Mouse (Mus musculus): ENCODE measurements around the gene Efcab2. TPM values are rescaled to one million over a fixed set of nuclear protein-coding genes. Genes with fewer than 3 reads are reported as not detected.
"Not testable (repeated sequence)": the region's sequence is repeated elsewhere in the genome, so short reads cannot be mapped to it uniquely, and the experiment has no call there.

Gene Efcab2
- polyA plus RNA-seq, 1 experiment from 2014 or later, result 8.6 TPM

GRCm38 (mm10) chr1:178406765-178407645 is 1.1 kb downstream of the Efcab2 start:
- WGBS, result 63% methylated on average over 12 of the region's 12 CpGs
- no peaks in the 10 kb centered on the region for H3K36me3 ChIP-seq
- H3K9ac ChIP-seq, result peak overlapping the region; percentile 88
- no peaks in the 10 kb centered on the region for H3K27me3 ChIP-seq (replicated peaks)
- H3K27ac ChIP-seq, result peak overlapping the region; percentile 99
- H3K4me1 ChIP-seq (replicated peaks), result no peaks in the 10 kb centered on the region
- peak overlapping the region; percentile 67 for H3K4me3 ChIP-seq (replicated peaks)
- H3K4me2 ChIP-seq (replicated peaks), result peak overlapping the region; percentile 62
- H3K9me3 ChIP-seq, result no peaks in the 10 kb centered on the region
- peak; percentile 19 for ATAC-seq

GRCm38 (mm10) chr1:178407651-178408050 is 1.8 kb downstream of the Efcab2 start:
- H3K27ac ChIP-seq, result no peak overlapping the region
- no peak for ATAC-seq
- no peak overlapping the region for H3K9ac ChIP-seq
- H3K9me3 ChIP-seq, result no peaks in the 10 kb centered on the region
- WGBS, result 60% methylated on average over 2 of the region's 2 CpGs
- no peak overlapping the region for H3K4me2 ChIP-seq (replicated peaks)
- H3K36me3 ChIP-seq, result no peaks in the 10 kb centered on the region
- H3K4me1 ChIP-seq (replicated peaks), result no peaks in the 10 kb centered on the region
- no peak overlapping the region for H3K4me3 ChIP-seq (replicated peaks)
- no peaks in the 10 kb centered on the region for H3K27me3 ChIP-seq (replicated peaks)

- Histone ChIP-seq H3K27me3 (replicated peaks) (no peaks in the 10 kb centered on the region), H3K36me3 (no peaks in the 10 kb centered on the region), H3K27ac (no peak overlapping the region), H3K4me1 (replicated peaks) (no peaks in the 10 kb centered on the region), H3K9ac (no peak overlapping the region), H3K4me3 (replicated peaks) (no peak overlapping the region), H3K4me2 (replicated peaks) (no peak overlapping the region), H3K9me3 (no peaks in the 10 kb centered on the region)
- ATAC-seq, result no peak
- WGBS, result 52% methylated on average over 4 of the region's 4 CpGs
Measured at GRCm38 (mm10) chr1:178408901-178409361, 3.0 kb downstream of the Efcab2 start.

GRCm38 (mm10) chr1:178413367-178413766 is 7.5 kb downstream of the Efcab2 start:
- not testable (repeated sequence) for H3K4me1 ChIP-seq (replicated peaks); H3K9me3 ChIP-seq; H3K36me3 ChIP-seq; H3K4me2 ChIP-seq (replicated peaks); H3K9ac ChIP-seq; H3K4me3 ChIP-seq (replicated peaks); H3K27me3 ChIP-seq (replicated peaks); ATAC-seq; H3K27ac ChIP-seq
- WGBS, result 64% methylated on average over 2 of the region's 2 CpGs

GRCm38 (mm10) chr1:178419608-178420007 is 13.7 kb downstream of the Efcab2 start:
- H3K4me3 ChIP-seq (replicated peaks), result no peak overlapping the region
- WGBS, result 92% methylated on average over 2 of the region's 2 CpGs
- no peak overlapping the region for H3K27ac ChIP-seq
- no peaks in the 10 kb centered on the region for H3K36me3 ChIP-seq
- H3K27me3 ChIP-seq (replicated peaks), result no peaks in the 10 kb centered on the region
- ATAC-seq, result no peak
- no peak overlapping the region for H3K4me2 ChIP-seq (replicated peaks)
- no peak overlapping the region for H3K9ac ChIP-seq
- H3K4me1 ChIP-seq (replicated peaks), result no peaks in the 10 kb centered on the region
- H3K9me3 ChIP-seq, result no peaks in the 10 kb centered on the region

- Histone ChIP-seq H3K4me1 (replicated peaks) (no peaks in the 10 kb centered on the region), H3K9me3 (no peaks in the 10 kb centered on the region), H3K9ac (no peak overlapping the region), H3K4me3 (replicated peaks) (no peak overlapping the region), H3K27ac (no peak overlapping the region), H3K36me3 (no peaks in the 10 kb centered on the region), H3K27me3 (replicated peaks) (no peaks in the 10 kb centered on the region), H3K4me2 (replicated peaks) (no peak overlapping the region)
- 97% methylated on average over 1 of the region's 1 CpGs for WGBS
- ATAC-seq, result no peak
Measured at GRCm38 (mm10) chr1:178423662-178424061, 17.8 kb downstream of the Efcab2 start.

- Histone ChIP-seq H3K4me2 (replicated peaks) (no peak overlapping the region), H3K27ac (no peak overlapping the region), H3K4me1 (replicated peaks) (no peaks in the 10 kb centered on the region), H3K36me3 (no peaks in the 10 kb centered on the region), H3K27me3 (replicated peaks) (no peaks in the 10 kb centered on the region), H3K9ac (no peak overlapping the region), H3K9me3 (no peaks in the 10 kb centered on the region), H3K4me3 (replicated peaks) (no peak overlapping the region)
- no peak for ATAC-seq
- WGBS, result 80% methylated on average over 4 of the region's 4 CpGs
Measured at GRCm38 (mm10) chr1:178431619-178432444, 25.9 kb downstream of the Efcab2 start.

- Histone ChIP-seq H3K27me3 (replicated peaks) (no peaks in the 10 kb centered on the region), H3K4me1 (replicated peaks) (no peaks in the 10 kb centered on the region), H3K36me3 (no peaks in the 10 kb centered on the region), H3K4me3 (replicated peaks) (no peak overlapping the region), H3K9ac (no peak overlapping the region), H3K4me2 (replicated peaks) (no peak overlapping the region), H3K9me3 (no peaks in the 10 kb centered on the region), H3K27ac (no peak overlapping the region)
- ATAC-seq, result no peak
- 54% methylated on average over 1 of the region's 1 CpGs for WGBS
Measured at GRCm38 (mm10) chr1:178433619-178434018, 27.7 kb downstream of the Efcab2 start.

GRCm38 (mm10) chr1:178444407-178444806 is 38.5 kb downstream of the Efcab2 start:
- Histone ChIP-seq H3K27me3 (replicated peaks) (no peaks in the 10 kb centered on the region), H3K9me3 (no peaks in the 10 kb centered on the region), H3K4me2 (replicated peaks) (no peak overlapping the region), H3K36me3 (no peaks in the 10 kb centered on the region), H3K4me3 (replicated peaks) (no peak overlapping the region), H3K27ac (no peak overlapping the region), H3K4me1 (replicated peaks) (no peaks in the 10 kb centered on the region), H3K9ac (no peak overlapping the region)
- ATAC-seq, result no peak
- WGBS, result 62% methylated on average over 3 of the region's 3 CpGs

- H3K9me3 ChIP-seq, result no peaks in the 10 kb centered on the region
- no peaks in the 10 kb centered on the region for H3K36me3 ChIP-seq
- no peak for ATAC-seq
- 93% methylated on average over 1 of the region's 1 CpGs for WGBS
- no peak overlapping the region for H3K27ac ChIP-seq
- H3K4me2 ChIP-seq (replicated peaks), result no peak overlapping the region
- no peak overlapping the region for H3K9ac ChIP-seq
- no peaks in the 10 kb centered on the region for H3K27me3 ChIP-seq (replicated peaks)
- no peaks in the 10 kb centered on the region for H3K4me1 ChIP-seq (replicated peaks)
- no peak overlapping the region for H3K4me3 ChIP-seq (replicated peaks)
Measured at GRCm38 (mm10) chr1:178447036-178447435, 41.2 kb downstream of the Efcab2 start.

- Histone ChIP-seq H3K4me3 (replicated peaks) (no peak overlapping the region), H3K4me2 (replicated peaks) (no peak overlapping the region), H3K9ac (no peak overlapping the region), H3K27me3 (replicated peaks) (no peaks in the 10 kb centered on the region), H3K27ac (no peak overlapping the region), H3K4me1 (replicated peaks) (no peaks in the 10 kb centered on the region), H3K36me3 (no peaks in the 10 kb centered on the region), H3K9me3 (no peaks in the 10 kb centered on the region)
- peak; percentile 20; the same call in 1 of the 2 replicates for ATAC-seq
- WGBS, result 53% methylated on average over 6 of the region's 6 CpGs
Measured at GRCm38 (mm10) chr1:178448271-178448744, 42.4 kb downstream of the Efcab2 start.

GRCm38 (mm10) chr1:178449172-178449571 is 43.3 kb downstream of the Efcab2 start:
- Histone ChIP-seq H3K4me2 (replicated peaks) (no peak overlapping the region), H3K27ac (no peak overlapping the region), H3K9ac (no peak overlapping the region), H3K27me3 (replicated peaks) (no peaks in the 10 kb centered on the region), H3K4me3 (replicated peaks) (no peak overlapping the region), H3K4me1 (replicated peaks) (no peaks in the 10 kb centered on the region), H3K36me3 (no peaks in the 10 kb centered on the region), H3K9me3 (no peaks in the 10 kb centered on the region)
- WGBS, result 30% methylated on average over 3 of the region's 3 CpGs
- ATAC-seq, result peak; percentile 87

Measured in intestine, embryonic 15.5 days (tissue).